In the genomic region with DNA sequence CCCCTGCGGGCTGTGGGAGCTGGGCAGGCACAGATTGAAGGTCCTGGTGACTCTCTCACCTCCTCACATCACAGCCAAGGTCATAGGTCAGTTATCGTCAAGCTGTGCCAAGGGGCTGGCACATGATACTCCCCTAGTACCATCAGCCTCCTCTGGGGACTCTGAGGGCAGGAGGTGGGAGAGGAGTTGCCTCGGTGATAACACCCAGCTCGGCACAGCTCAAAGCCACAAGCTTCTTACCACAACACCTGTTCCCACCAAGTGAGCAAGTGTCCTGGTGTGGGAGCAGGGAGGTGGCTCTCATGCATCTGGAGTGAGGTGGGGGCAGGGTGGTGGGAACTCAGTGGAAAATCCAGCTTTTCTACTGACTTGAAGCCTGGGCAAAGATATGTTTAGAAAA, we compare ENCODE assay signal across 17 mouse cellular contexts. TPM values are rescaled to one million over a fixed set of nuclear protein-coding genes. Genes with fewer than 3 reads are reported as not detected.
"Had no signal": no experiment of that assay in that cellular context is flagged by ENCODE, and none has a peak within 500 bp of the region (broad histone marks: within the 10 kb centered on the region; RNA-seq: fewer than 3 reads in every experiment).

No protein-coding gene starts in this region.

- H3K4me3 ChIP-seq: left cerebral cortex, adult 2 months; limb, embryonic 10.5 days; liver, embryonic 15.5 days; neural tube, embryonic 13.5 days; stomach, embryonic 15.5 days had no signal

- H3K36me3 ChIP-seq: limb, embryonic 10.5 days; liver, embryonic 15.5 days; neural tube, embryonic 13.5 days; stomach, embryonic 15.5 days had no signal

- H3K27ac ChIP-seq: left cerebral cortex, adult 2 months; limb, embryonic 10.5 days; liver, embryonic 15.5 days; neural tube, embryonic 13.5 days; stomach, embryonic 15.5 days had no signal

- ATAC-seq: lung, postnatal 0 days had no signal

- H3K4me1 ChIP-seq: liver, embryonic 15.5 days had no signal

- H3K9ac ChIP-seq: liver, embryonic 15.5 days; neural tube, embryonic 13.5 days; stomach, embryonic 15.5 days had no signal

- H3K9me3 ChIP-seq: limb, embryonic 10.5 days; liver, embryonic 15.5 days; neural tube, embryonic 13.5 days; stomach, embryonic 15.5 days had no signal

- DNase-seq: kidney, adult 2 months; kidney, postnatal 25 days; lung, adult 2 months; lung, postnatal 36 days; midbrain, embryonic 14.5 days; retina, postnatal 1 day had no signal

- H3K4me2 ChIP-seq: liver, embryonic 11.5 days; liver, embryonic 15.5 days; neural tube, embryonic 13.5 days; stomach, embryonic 15.5 days had no signal

RNA-seq across cellular contexts. Expression of gene Neurog1, which starts 10.3 kb away (rescaled TPM):
- total RNA-seq: left cerebral cortex, adult 2 months; left cerebral cortex, postnatal 14 days; megakaryocyte progenitor cell, adult 5-6 weeks had no signal
- polyA plus RNA-seq: kidney, adult 2 months; kidney, embryonic 16.5 days; limb, embryonic 10.5 days; liver, embryonic 11.5 days; liver, embryonic 15.5 days; lung, adult 2 months; lung, postnatal 0 days; spleen, adult 2 months; stomach, embryonic 15.5 days had no signal

RNA-seq across cellular contexts. Expression of gene Cxcl14, which starts 34.1 kb away (rescaled TPM):
- total RNA-seq: megakaryocyte progenitor cell, adult 5-6 weeks had no signal
